Mouse (Mus musculus) A20 (cell line): ENCODE measurements around the gene Ostm1.

Experiments
- DNase-seq: peaks from one replicate; pipeline ENCODE4 v3.0.0-alpha.2; 2011; ENCODE audit warnings: low read depth, low spot score

Ostm1 gene

DNA sequence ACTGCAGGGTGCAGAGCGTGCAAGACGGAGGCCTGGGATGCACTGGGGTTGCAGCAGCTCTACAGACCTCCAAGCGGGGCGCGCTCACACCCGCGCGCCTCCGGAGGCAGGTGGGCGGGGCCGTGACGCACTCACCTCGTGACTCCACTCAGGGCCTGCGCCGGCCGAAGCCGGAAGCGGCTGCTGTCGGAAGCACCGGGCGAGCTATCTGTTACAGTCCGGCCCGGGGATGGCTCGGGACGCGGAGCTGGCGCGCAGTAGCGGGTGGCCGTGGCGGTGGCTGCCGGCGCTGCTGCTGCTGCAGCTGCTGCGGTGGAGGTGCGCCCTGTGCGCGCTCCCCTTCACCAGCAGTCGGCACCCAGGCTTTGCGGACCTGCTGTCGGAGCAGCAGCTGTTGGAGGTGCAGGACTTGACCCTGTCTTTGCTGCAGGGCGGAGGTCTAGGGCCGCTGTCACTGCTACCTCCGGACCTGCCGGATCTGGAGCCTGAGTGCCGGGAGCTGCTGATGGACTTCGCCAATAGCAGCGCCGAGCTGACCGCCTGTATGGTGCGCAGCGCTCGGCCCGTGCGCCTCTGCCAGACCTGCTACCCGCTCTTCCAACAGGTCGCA is 95.2 kb downstream of the Ostm1 start:
- peak; percentile 95 for DNase-seq

DNA sequence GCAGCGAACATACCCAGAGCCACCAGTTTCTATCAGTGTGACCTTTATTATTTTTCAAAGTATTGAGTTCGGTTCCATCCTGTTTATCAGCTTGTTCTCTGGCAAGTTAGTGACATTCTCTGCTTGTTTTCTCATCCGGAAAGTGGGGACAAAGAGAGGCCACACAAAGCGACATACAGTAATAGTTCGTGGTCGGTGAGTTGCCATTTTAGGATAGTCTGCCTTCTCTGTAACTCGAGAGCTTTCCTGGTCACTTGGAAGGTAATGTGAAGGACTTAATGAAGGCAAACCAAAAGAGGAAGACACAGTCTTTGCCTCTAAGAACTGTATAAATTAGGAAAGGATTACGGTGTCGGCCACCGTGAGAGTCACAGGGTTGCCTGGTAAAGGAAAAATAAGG is 96.0 kb downstream of the Ostm1 start:
- peak; percentile 51 for DNase-seq

DNA sequence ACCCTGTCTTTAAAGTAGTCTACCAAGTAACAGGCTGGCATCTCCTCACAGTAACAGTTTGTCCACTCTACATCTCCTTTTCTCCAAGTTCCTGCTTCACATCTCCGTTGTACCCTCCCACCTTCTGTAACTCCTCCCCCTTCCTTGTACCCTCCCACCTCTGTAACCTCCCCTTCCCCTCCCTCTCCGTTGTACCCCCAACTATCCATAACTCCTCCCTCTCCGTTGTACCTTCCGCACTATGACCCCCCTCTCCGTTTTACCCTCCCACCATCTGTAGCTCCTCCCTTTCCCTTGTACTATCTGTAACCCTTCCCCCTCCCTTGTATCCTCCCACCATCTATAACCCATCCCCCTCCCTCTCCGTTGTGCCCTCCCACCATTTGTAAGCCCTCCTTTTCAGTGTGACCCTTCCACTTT is 97.0 kb downstream of the Ostm1 start:
- DNase-seq = peak; percentile 82

DNA sequence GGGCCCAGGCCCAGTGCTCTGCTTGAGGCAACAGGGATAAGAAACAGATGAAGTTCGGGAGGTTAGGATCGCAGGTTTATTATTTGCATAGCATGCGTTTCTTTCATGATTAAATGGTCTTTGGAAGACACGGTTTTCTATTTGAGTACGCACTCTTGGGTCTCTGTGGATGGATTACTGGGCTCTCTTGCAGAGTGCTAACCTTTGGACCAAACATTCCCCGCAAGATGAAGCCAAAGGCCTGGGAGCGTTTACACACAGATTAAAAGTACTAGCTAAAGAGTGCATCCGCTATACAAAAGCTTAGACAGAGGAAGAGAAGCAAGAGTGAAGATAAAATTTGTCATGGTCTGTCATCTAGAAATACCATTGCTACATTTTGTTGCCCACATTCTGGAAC is 98.8 kb downstream of the Ostm1 start:
- DNase-seq = no peak

DNA sequence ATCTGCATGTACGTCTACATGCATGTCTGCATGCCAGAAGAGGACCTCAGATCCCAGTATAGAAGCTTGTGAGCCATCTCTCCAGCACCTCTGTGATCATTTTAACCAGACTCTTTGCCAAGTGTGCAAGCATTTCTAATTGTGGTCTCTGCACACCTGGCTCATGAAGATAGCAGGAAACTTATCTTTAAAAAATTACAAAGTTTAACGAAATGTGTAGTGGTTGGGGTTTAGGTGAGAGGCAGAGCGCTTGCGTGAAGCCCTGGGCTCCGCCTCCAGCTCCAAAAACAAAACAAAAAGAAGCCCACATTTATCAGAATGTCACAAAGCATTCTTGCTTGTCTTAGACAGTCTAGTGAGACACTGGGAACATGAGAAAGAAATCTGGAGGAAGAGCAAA is 104.3 kb downstream of the Ostm1 start:
- DNase-seq = no peak

DNA sequence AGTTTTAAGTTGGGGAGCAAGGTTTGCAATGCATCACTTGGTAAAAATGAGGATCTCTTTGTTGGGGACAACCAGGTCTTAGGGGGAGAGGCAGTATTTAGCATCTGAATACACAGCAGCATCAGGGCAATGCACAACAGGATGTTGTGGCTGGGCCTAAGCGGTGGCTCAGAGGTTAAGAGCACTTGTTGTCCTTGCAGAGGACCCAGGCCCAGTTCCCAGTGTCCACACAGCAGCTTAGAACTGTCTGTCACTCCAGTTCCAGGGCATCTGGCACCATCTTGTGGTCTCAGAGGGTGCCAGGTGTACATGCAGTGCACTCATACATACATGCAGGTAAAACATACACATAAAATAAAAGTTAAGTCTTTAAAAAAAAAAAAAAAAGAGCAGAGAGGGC is 106.1 kb downstream of the Ostm1 start:
- no peak for DNase-seq

DNA sequence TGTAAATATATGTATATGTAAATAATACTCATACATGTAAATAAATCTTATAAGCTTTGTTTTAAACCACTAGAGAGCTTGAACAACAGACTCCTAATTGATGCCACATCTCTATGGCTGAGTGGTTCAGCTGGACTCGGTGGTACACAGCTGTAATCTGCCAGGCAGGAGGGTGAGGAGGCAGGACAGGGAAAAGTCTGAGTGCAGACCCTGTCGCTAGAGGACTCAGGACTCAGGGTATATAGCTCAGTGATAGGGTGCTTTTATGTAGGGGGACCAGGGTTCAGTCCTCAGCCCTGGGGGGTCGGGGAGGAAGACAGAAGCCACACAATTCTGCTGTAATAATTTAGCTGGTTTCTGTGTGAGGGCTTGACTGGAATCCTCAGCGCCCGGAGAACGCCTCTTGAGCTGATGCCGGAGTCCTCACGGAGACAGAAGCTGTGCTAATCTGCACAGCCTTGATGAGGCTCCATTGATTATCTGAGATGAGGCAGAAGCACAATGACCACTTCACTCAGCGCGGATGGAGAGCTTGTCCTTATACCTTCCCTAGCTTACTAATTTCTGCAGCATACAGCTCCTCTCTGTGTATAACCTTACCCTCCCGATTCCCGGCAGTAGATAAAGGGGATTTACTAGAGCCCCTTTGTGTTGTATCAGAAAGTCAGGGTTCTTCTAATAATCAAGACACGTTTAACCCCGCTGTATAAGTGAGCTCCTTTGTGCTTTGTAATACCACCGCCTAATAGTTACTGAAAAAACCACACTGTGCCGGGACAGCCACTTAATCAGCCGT is 106.8 kb downstream of the Ostm1 start:
- no peak for DNase-seq

DNA sequence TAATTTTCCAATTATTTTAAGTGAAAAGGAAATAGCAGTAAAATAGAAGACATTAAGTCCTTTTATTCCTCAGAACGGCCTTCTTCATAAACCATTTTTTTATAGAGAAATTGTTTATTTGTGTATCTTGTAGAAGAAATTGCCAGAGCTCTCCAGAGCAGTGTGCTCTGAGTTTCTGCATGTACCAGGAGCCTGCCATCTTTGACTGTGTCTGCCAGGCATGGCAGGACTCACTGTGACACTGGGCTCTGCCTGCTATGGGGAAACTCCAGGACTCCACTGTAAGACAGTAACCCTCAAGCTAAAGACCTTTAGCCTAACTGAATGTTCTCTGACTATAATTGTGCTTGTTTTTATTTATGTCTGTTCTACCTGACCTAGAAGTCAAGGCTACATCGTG is 107.4 kb downstream of the Ostm1 start:
- DNase-seq = no peak

DNA sequence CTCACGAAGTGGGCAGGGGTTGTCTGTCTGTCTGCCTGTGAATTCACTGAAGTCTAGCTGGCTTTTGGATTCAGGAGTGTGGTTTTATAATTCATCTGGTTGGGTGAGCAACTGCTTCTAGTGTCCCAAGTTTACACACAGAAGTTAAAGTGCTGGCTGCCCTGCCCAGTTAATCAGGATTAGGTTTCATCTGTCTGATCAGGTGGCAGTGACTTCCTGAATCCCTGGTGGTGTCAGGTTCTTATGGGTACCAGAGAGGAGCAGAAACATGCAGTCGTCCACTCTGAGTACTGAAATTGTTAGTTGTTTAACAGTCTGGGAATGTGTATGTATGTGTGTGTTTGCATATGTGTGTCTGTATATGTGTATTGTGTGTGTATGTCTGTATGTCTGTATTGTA is 108.5 kb downstream of the Ostm1 start:
- no peak for DNase-seq

DNA sequence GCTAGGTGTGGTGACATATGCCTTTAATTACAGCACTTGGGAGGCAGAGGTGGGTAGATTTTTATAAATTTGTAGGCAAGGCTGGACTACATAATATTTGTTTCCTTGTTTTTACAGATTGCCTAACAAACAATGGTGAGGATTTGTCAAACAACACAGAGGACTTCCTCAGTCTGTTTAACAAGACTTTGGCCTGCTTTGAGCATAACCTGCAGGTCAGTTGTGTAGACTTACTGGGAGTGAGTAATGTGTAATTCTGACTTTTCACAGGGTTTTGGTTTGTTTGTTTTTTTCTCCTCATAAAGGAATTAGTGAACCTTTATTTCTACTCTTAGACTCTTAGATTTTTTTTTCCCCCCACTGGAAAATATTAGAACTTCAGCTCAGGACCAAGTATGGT is 109.2 kb downstream of the Ostm1 start:
- DNase-seq = no peak

DNA sequence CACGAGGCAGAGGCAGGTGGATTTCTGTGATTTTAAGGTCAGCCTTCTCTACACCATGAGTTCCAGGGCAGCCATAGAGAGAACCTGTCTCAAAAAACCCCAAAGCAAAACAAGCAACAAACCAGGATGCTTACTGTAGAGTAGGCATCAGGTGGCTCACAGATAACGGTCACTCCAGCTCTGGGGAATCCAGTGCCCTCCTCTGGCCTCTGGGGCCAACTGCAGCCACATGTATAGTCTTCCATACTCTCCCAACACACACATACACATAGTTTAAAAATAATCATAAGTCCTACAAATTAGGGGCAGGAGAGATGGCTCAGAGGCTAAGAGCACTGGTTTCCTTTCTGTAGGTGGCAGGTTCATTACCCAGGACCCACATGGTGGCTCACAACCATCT is 109.9 kb downstream of the Ostm1 start:
- no peak for DNase-seq

DNA sequence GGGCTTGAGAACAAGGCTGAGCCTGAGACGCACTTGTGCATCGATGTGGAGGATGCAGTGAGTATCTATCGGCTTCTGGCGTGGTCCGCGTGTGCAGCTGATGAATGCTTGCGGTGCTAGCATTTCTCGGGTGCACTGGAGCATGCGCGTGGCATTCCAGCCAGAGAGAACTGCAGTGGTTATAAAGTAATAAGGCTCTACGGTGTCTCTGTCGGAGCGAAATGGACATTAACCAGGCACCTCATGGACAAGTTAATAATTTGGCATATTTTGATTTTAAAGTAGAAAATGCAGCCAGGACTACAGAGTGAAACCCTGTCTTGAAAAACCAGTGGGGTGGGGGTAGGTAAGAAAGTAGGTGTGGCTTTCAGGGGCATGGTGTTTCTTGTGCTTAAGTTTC is 112.7 kb downstream of the Ostm1 start:
- no peak for DNase-seq

DNA sequence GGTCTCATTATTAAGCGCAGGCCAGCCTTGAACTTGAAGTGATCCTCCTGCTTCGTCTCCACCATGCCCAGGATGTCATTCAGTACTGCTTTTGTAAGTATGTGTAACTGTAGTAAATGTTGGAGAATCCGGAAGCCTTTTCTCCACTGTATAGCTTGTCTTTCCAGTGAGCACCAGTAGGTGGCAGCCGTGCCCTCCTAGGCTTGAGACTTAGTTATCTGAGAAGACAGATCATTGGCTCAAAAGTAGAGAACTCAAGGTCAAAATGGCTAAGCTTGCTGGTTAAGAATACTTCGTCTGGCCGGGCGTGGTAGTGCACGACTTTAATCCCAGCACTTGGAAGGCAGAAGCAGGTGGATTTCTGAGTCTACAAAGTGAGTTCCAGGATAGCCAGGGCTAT is 113.4 kb downstream of the Ostm1 start:
- peak; percentile 74 for DNase-seq

DNA sequence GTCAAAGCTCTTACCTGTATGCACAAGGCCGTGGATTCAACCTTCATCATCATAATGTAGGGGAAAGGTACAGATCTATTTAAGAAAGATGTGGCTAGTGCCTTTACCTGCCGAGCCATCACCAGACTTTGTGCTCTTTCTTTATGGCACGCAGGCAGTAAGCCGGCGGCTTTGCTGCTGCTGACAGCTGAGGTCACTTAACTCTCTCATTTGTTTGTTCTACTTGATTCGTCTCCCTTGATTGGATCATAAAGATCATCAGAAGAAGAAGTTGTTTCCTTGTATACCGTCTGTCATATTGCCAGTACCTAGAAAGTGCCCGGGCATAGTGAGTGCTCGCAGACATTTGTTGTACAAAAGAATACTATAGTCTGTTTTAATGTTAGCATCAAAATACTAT is 114.8 kb downstream of the Ostm1 start:
- DNase-seq = no peak

DNA sequence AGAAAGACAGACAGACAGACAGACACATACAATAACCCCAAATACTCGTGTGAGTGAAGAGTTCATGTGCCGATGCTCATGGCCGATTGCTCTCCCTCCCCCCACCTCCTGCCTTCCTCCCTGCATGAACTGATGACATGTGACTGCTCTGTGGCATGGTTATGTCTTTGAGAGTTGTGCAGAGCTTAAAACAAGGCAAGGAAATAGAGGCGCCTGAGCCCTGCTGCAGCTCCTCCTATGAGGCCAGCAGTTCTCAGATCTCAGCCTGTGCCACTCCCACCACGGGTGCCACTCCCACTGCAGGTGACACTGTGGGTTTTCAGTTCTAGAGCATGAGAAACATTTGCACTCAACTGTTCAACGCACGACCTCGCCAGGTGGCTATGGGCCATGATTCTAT is 115.4 kb downstream of the Ostm1 start:
- DNase-seq = no peak

DNA sequence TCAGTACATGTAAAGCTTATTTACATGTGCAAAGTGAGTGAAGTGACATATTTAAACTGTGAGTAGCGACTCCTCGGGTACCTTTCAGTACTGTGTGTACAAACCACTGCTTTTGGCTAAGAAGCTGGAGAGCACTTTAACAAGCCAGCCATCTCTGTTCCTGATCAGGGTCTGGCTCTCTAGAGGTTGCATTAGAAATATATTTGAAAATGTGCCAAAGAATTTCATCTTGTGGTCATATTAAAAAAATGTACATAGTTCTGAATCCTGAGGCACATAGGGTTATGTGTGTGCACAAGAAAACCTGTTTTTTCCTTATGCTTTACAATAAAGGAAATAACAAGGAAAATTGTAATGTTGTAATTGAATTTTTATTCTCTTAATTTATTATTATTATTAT is 118.5 kb downstream of the Ostm1 start:
- DNase-seq = no peak

DNA sequence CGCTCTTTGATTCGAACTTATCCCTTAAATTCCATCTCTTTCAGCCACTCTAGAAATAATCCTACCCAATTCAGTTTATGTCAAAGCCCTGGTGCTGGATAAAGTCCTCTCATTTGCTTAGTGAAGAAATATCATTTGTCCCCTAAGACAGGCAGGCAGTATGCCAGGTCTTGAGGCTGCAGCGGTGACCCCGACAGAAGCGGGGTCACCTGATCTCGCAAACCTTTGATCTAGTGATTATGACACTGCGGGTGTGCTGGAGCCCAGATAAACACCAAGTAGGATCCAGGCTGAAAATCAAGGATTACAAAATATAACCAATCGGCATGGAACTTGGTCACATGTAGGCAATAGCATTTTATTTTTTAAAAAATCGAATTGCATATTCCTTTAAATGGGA is 131.1 kb downstream of the Ostm1 start:
- DNase-seq = no peak

DNA sequence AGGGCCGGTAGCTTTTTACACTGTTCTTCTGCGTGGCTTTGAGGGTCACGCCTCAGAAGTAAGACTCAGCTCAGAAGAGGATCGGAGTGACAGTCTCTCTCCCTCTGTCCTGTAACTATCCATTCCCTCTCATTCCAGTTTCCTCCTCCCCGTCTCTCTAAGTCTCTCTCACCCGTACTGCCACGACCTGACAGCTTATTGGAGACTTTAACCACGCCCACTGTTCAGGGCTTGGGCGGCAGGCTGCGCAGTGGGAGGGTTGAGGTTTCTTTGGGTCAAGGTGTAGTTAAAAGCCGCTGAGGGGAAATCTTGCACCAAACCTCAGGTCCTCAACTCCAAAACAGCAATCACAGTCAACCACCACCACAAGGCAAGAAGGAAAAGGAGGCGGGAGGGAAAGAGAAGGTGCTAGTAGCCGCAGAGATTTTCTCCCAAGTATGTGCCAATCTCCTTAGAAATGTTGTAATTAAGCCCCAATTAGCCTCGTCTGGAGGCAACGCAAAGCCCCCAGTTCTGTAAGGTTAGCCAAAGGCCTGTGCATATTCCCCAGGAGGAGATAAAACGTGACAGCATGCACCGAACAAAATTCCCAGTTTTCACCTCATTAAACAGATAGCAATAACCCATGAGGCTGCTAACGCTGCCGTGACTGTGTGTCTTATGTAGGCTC is 131.9 kb downstream of the Ostm1 start:
- no peak for DNase-seq

DNA sequence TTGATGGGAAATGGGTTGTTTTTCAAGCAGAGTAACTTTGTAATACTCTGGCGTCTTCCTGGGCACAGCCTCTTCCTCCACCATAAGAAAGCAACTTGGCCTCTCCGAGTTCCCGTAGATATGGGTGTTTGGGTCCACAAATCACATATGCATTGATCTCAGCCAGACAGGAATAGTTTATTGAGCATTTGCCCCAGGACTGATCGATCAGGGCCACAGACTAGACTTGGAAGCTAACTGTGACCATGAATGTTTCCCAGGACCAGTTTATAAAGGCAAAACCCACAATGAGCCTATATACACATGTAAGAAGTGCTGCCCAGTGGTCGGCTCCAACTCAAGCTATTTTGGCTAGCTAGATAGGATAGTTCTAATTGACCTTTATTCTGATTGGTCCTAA is 138.5 kb downstream of the Ostm1 start:
- no peak for DNase-seq

DNA sequence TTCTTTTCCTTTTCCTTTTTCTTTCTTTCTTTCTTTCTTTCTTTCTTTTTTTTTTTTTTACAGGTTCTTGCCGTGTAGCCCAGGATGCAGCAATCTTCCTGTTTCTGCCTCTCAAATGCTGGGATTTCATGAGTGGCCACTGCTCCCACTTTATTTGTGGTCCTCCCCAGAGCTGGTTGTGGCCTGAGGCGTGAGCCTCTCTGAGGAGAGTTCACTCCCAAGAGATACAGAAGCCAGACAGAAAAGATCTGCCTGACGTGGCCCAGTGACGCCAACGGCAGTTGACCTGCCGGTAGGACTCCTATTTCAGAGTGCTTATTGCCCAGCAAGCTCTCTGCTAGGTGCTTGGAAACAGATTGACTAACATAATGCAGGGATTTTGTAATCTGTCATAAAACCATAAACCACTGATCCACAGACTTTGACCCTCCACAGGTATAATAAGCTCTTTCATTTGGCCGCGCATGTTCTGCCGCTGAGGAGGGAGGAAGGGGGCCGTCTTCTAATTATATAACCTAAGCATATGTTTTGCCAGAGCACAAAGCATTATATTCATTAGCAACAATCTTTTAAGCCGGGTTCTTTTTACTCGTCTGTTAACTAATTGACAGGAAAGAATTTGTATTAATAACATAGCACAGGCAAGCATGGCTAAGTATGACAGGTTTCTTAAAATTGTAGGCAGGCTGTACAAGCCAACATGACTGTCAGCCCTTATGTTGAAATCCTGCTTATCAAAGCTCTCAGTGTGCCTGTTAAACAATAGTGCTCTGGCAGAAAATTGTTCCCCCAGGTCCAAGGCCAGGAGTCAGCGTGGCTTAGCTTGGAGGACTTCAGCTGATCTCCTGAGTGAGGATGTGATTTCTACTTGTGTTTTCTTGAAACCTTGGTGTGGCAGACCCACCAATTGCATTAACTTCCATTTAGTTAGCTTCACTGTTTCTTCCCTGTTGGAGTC is 139.9 kb downstream of the Ostm1 start:
- no peak for DNase-seq

DNA sequence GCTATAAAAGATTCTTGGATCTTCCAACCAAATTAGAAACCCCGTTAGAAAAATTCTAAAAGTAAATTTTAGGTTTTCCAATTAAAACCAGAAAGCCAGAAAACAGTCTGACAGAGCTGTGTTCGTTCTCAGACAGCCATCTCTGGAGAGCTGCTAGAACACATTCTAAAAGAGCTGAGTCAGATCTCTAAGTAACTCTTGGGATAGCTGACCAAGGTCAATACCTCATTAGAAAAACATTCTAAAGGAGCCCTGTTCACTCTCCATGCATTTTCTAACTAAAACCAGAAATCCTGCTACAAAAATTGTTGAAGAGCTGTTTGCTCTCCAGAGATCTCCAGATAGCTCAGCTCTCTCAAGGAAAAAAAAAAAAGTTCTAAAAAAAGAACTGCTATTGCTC is 146.0 kb downstream of the Ostm1 start:
- DNase-seq = no peak

DNA sequence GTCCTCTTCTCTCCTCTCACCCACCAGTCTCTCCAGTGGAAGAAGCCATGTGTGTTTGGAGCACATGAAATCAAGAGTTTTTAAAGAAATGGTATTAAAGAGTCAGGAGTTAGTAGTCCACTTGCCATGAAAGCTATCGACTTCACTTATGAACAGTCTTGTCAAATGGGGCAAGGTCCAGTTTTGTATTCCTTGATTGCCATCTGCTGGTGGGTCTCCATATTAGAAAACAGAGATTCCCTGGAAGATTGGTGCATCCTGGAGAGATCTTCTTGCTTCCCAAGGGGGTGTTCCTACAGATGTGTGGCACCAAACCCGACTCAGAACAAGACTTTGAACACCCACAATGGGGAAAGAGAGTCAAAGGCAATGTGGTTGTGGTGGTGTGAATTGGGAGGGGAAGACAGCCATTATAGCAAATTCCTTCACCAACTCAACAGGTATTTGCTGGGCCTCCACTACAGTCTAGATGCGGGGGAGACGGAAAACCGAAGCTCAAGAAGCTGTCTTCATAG is 151.0 kb downstream of the Ostm1 start:
- peak; percentile 21 for DNase-seq
